8 mouse cellular contexts compared by ENCODE assay signal in genomic region chr9:123111751-123112221, GRCm38 (mm10). TPM values are rescaled to one million over a fixed set of nuclear protein-coding genes. Genes with fewer than 3 reads are reported as not detected.
DNase-seq lines count a peak whose midpoint lies in the region; ATAC-seq lines count a peak whose summit lies in the region.

No protein-coding gene starts in this region.

- no peak overlapping the region for H3K27ac ChIP-seq in kidney, embryonic 14.5 days (ENCODE audit: low read depth, low read length)
- no peak overlapping the region for H3K27ac ChIP-seq in forebrain, embryonic 14.5 days (ENCODE audit: low read depth, low read length)

- peak overlapping the region; percentile 81 for H3K4me2 ChIP-seq in kidney, embryonic 14.5 days (replicated peaks; ENCODE audit: low read depth, low read length)
- peak overlapping the region; percentile 79 for H3K4me2 ChIP-seq in forebrain, embryonic 14.5 days (ENCODE audit: low read length)

- H3K9ac ChIP-seq in kidney, embryonic 14.5 days (ENCODE audit: low read depth, low read length) = no peak overlapping the region; the same call in 1 of the 2 replicates
- peak overlapping the region; percentile 90 for H3K9ac ChIP-seq in forebrain, embryonic 14.5 days (ENCODE audit: low read length)

- H3K9me3 ChIP-seq in kidney, embryonic 14.5 days (ENCODE audit: control insufficient read depth, low read length) = no peaks in the 10 kb centered on the region
- H3K9me3 ChIP-seq in forebrain, embryonic 14.5 days (replicated peaks; ENCODE audit: control insufficient read depth, low read length) = no peaks in the 10 kb centered on the region

- WGBS in kidney, embryonic 14.5 days = 62% methylated on average over 8 of the region's 8 CpGs
- 65% methylated on average over 8 of the region's 8 CpGs for WGBS in forebrain, embryonic 14.5 days

- no peaks in the 10 kb centered on the region for H3K27me3 ChIP-seq in kidney, embryonic 14.5 days (ENCODE audit: control insufficient read depth, insufficient read depth, low read length)
- no peaks in the 10 kb centered on the region for H3K27me3 ChIP-seq in forebrain, embryonic 14.5 days (replicated peaks; ENCODE audit: control insufficient read depth, insufficient read depth, low read length)

- peak overlapping the region; percentile 82 for H3K4me3 ChIP-seq in kidney, embryonic 14.5 days (ENCODE audit: low read length)
- H3K4me3 ChIP-seq in forebrain, embryonic 14.5 days (ENCODE audit: low read depth, low read length) = peak overlapping the region; percentile 81; the same call in 1 of the 2 replicates

- no peak for DNase-seq in kidney, postnatal 14 days
- peak; percentile 25 for DNase-seq in MEL-GATA-1-ER (ENCODE audit: extremely low read depth, low read depth)
- DNase-seq in forebrain, embryonic 14.5 days (ENCODE audit: low spot score) = peak; percentile 6
- peak; percentile 44 for DNase-seq in lung, postnatal 36 days
- DNase-seq in kidney, postnatal 10 days = no peak

- H3K36me3 ChIP-seq in kidney, embryonic 14.5 days (ENCODE audit: control insufficient read depth, insufficient read depth, low read length) = peaks cover 11% of the 10 kb centered on the region
- peaks cover 6% of the 10 kb centered on the region; the same call in 1 of the 2 replicates for H3K36me3 ChIP-seq in forebrain, embryonic 14.5 days (ENCODE audit: control insufficient read depth, insufficient read depth, low read length)

- ATAC-seq in kidney, embryonic 14.5 days (ENCODE audit: low FRiP score, low TSS enrichment) = no peak
- no peak for ATAC-seq in forebrain, embryonic 14.5 days
- ATAC-seq in cerebellum, adult (ENCODE audit: insufficient number of reproducible peaks, low FRiP score, low TSS enrichment) = no peak
- no peak for ATAC-seq in activated CD4-positive, CD25-positive, alpha-beta regulatory T cell, adult 4 months

- H3K4me1 ChIP-seq in kidney, embryonic 14.5 days (ENCODE audit: control insufficient read depth, insufficient read depth, low read length) = peaks cover 4% of the 10 kb centered on the region
- peaks cover 13% of the 10 kb centered on the region for H3K4me1 ChIP-seq in forebrain, embryonic 14.5 days (ENCODE audit: control insufficient read depth, insufficient read depth, low read length)

RNA-seq across cellular contexts. Expression of gene Zdhhc3, which starts 1.2 kb away (rescaled TPM):
- polyA plus RNA-seq in kidney, embryonic 14.5 days (2014; fragmentation: Nextera tagmentation; extraction: Ambion mirVana) = 46.9 and 59.6 TPM in 2 replicates
- polyA plus RNA-seq in forebrain, embryonic 14.5 days (2014; fragmentation: Nextera tagmentation; extraction: Ambion mirVana) = 50.7 and 51.2 TPM in 2 replicates
- polyA plus RNA-seq in activated CD4-positive, CD25-positive, alpha-beta regulatory T cell, adult 4 months (2017; shearing (Covaris generic)) = 10 to 100 TPM; 13.6 to 19.3 TPM

RNA-seq across cellular contexts. Expression of gene Exosc7, which starts 1.2 kb away (rescaled TPM):
- polyA plus RNA-seq in kidney, embryonic 14.5 days (2014; fragmentation: Nextera tagmentation; extraction: Ambion mirVana) = 133 and 156 TPM in 2 replicates
- 103 and 108 TPM in 2 replicates for polyA plus RNA-seq in forebrain, embryonic 14.5 days (2014; fragmentation: Nextera tagmentation; extraction: Ambion mirVana)
- polyA plus RNA-seq in activated CD4-positive, CD25-positive, alpha-beta regulatory T cell, adult 4 months (2017; shearing (Covaris generic)) = 10 to 100 TPM; 85.5 to 95.0 TPM

RNA-seq across cellular contexts. Expression of gene Clec3b, which starts 39.0 kb away (rescaled TPM):
- polyA plus RNA-seq in kidney, embryonic 14.5 days (2014; fragmentation: Nextera tagmentation; extraction: Ambion mirVana) = not detected in 2 replicates
- 0.36 TPM in 1 of 2 replicates, not detected in the other for polyA plus RNA-seq in forebrain, embryonic 14.5 days (2014; fragmentation: Nextera tagmentation; extraction: Ambion mirVana)
- not detected for polyA plus RNA-seq in activated CD4-positive, CD25-positive, alpha-beta regulatory T cell, adult 4 months (2017; shearing (Covaris generic))

Comparison
In these comparisons a context has a peak if more than half of its experiments do, and no peak if none do; other contexts are left out.
1. DNase-seq: peak in MEL-GATA-1-ER (single experiment), forebrain, embryonic 14.5 days (single experiment) and lung, postnatal 36 days (single experiment); none in kidney, postnatal 14 days (single experiment) and kidney, postnatal 10 days (single experiment).